Mouse (Mus musculus) lung, postnatal 0 days (tissue): ENCODE measurements at regions not wholly inside any gene's neighbourhood (a gene's known extent, or its start where the extent isn't known, plus 50 kb on each side); places are given as distances from the start of the nearest gene placed in this dataset.

Experiments
- ATAC-seq: fragments of 200-750 bp; cut with Nextera tagmentation; 2 replicates; pipeline ENCODE4 v1.8.0; 2017; ENCODE audit warnings: moderate library complexity
- DNase-seq: peaks from one replicate; pipeline ENCODE4 v3.0.0-alpha.2; 2016; ENCODE audit warnings: low spot score
- H3K27ac ChIP-seq: fragments of 300-500 bp; sonication (generic); 2 replicates; pipeline ENCODE4 v1.5.1; 2014; ENCODE audit warnings: antibody characterized with exemption, mild to moderate bottlenecking, low read length, mixed read lengths
- H3K27me3 ChIP-seq: fragments of 300-500 bp; sonication (generic); replicated peaks from 2 replicates; pipeline ENCODE4 v1.6.1; 2014; ENCODE audit warnings: low read length, mixed read lengths; ENCODE audit not compliant: insufficient read depth
- H3K36me3 ChIP-seq: fragments of 300-500 bp; sonication (generic); 2 replicates; pipeline ENCODE4 v1.6.1; 2014; ENCODE audit warnings: low read length, mixed read lengths; ENCODE audit not compliant: insufficient read depth
- H3K4me1 ChIP-seq: fragments of 300-500 bp; sonication (generic); 2 replicates; pipeline ENCODE4 v1.6.1; 2014; ENCODE audit warnings: antibody characterized with exemption, low read depth, low read length, mixed read lengths; ENCODE audit not compliant: insufficient read depth
- H3K4me2 ChIP-seq: fragments of 300-500 bp; sonication (generic); replicated peaks from 2 replicates; pipeline ENCODE4 v1.6.1; 2014; ENCODE audit warnings: low read depth, mild to moderate bottlenecking, low read length, moderate library complexity, mixed read lengths
- H3K4me3 ChIP-seq: fragments of 300-500 bp; sonication (generic); 2 replicates; pipeline ENCODE4 v1.5.1; 2014; ENCODE audit warnings: low read depth, low read length
- H3K9ac ChIP-seq: fragments of 300-500 bp; sonication (generic); replicated peaks from 2 replicates; pipeline ENCODE4 v1.6.1; 2014; ENCODE audit warnings: low read depth, mild to moderate bottlenecking
- H3K9me3 ChIP-seq: fragments of 300-500 bp; sonication (generic); 2 replicates; pipeline ENCODE4 v1.6.1; 2016; ENCODE audit warnings: low read length, mixed read lengths
- CTCF ChIP-seq: IDR thresholded peaks from 2 replicates; pipeline ENCODE4 v1.5.1; 2016; ENCODE audit warnings: antibody characterized with exemption, mild to moderate bottlenecking
- EP300 ChIP-seq: IDR thresholded peaks from 2 replicates; pipeline ENCODE4 v1.6.1; 2016; ENCODE audit warnings: antibody characterized with exemption, mild to moderate bottlenecking, control low read depth
- WGBS: fragments of 180-500 bp; shearing (Covaris S2); extraction: QIAGEN DNeasy Blood & Tissue Kit; methylation state at CpG from one replicate; pipeline ENCODE4 v1.1.7; 2014; 5-methylcytosine and 5-hydroxymethylcytosine counted together

DNA sequence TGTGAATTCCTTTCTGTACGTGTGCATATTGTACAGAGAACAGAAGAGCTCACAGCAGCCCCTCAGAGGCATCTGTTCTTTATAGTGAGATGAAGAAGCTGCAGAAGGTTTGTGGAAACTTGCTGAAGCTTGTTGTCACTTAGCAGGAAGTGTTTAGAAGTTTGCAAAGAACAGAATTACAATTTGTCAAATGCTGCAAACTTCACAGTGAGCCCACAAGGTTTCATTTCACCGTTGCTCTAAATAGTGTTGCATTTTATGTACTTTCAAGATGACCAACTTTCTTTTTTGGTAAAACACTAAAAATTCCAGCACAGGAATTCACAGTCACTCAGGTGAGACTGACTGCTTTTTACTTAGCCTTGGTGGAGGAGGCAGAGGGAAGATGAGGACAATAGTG, 649.5 kb downstream of the Cetn3 start:
- Histone ChIP-seq H3K9me3 (no peaks in the 10 kb centered on the region), H3K4me1 (no peaks in the 10 kb centered on the region), H3K4me2 (no peak overlapping the region), H3K9ac (no peak overlapping the region), H3K4me3 (no peak overlapping the region), H3K36me3 (no peaks in the 10 kb centered on the region), H3K27me3 (no peaks in the 10 kb centered on the region), H3K27ac (no peak overlapping the region)
- TF ChIP-seq EP300 (no peak), CTCF (no peak)
- DNase-seq (no peak), ATAC-seq (no peak)
- WGBS, result 48% methylated on average over 2 of the region's 2 CpGs

DNA sequence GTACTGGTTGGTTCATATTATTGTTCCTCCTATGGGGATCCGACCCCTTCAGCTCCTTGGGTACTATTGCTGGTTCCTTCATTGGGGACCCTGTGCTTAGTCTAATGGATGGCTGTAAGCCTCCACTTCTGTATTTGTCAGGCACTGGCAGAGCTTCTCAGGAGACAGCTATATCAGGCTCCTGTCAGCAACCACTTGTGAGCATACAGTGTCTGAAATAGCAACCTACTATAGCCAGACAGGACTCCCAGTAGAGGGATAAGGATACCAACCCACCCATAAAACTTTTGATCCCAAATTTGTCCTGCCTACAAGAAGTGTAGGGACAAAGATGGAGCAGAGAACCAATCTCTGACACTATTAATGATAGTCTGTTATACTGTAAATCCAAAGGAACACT, 656.4 kb downstream of the Cetn3 start:
- Histone ChIP-seq H3K27me3 (no peaks in the 10 kb centered on the region), H3K36me3 (no peaks in the 10 kb centered on the region), H3K4me3 (no peak overlapping the region), H3K4me1 (no peaks in the 10 kb centered on the region), H3K9me3 (no peaks in the 10 kb centered on the region), H3K4me2 (no peak overlapping the region), H3K9ac (no peak overlapping the region), H3K27ac (no peak overlapping the region)
- no peak for DNase-seq
- no peak for ATAC-seq
- WGBS, result 71% methylated on average over 1 of the region's 1 CpGs
- TF ChIP-seq EP300 (no peak), CTCF (no peak)

DNA sequence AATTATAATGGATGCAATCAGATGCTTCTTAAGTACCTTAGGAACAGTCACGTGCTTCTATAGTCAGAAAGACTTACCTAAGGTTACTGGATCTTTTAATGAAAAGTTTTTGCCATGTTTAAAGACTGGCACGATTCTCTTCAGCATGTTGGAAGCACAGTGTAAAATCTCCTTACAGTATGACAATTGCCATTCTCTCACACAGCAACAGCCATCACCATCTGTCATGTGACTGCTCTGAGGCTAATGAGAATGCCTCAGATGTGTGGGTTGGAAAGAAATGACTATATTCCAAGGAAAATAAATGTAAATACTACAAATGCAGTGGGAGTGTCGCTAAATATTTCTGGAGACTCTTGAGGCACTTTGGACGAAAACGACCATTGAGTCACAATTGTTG, 670.8 kb downstream of the Cetn3 start:
- WGBS, result 71% methylated on average over 5 of the region's 5 CpGs
- no peaks in the 10 kb centered on the region for H3K27me3 ChIP-seq
- no peak for TF ChIP-seq CTCF
- TF ChIP-seq EP300, result no peak
- H3K4me2 ChIP-seq, result no peak overlapping the region
- H3K9ac ChIP-seq, result no peak overlapping the region
- H3K9me3 ChIP-seq, result no peaks in the 10 kb centered on the region
- no peak overlapping the region for H3K4me3 ChIP-seq
- DNase-seq, result no peak
- H3K36me3 ChIP-seq, result no peaks in the 10 kb centered on the region
- no peak overlapping the region for H3K27ac ChIP-seq
- no peak for ATAC-seq
- H3K4me1 ChIP-seq, result no peaks in the 10 kb centered on the region

DNA sequence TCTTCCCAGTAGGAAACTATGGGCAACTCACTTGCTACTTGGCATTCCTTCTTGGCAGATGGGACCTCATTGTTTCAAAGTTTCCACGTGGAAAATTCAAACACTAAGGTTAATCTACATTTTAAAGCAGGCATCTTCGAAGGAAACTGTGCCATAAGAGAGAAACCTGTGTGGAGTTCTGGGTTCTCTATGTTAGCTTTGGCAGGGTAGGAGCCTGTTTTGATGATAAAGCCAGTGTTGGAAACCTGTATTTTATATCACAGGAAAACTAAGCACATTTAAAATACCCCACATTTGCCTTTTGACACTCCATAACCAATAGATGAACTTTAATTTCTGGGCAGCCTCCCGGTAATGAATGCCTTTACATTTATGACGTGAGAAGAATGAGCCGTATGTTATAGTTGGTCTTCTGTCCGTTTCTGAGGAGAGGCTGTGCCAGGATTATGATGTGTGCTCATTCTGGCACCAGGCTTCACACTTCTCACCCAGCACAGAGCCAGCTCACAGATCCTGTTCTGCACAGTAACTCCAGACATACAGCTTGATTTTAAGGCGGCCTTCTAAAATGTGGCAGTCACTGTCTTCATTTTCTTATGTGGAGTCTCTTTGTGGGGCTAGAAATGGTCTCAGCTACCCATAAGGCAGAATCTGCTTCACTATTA, 700.5 kb downstream of the Cetn3 start:
- no peak overlapping the region for H3K4me3 ChIP-seq
- no peaks in the 10 kb centered on the region for H3K36me3 ChIP-seq
- H3K4me1 ChIP-seq, result no peaks in the 10 kb centered on the region
- 67% methylated on average over 7 of the region's 7 CpGs for WGBS
- no peak overlapping the region for H3K27ac ChIP-seq
- no peaks in the 10 kb centered on the region for H3K9me3 ChIP-seq
- no peak for TF ChIP-seq EP300
- no peak for TF ChIP-seq CTCF
- ATAC-seq (no peak), DNase-seq (no peak)
- H3K4me2 ChIP-seq, result no peak overlapping the region
- H3K9ac ChIP-seq, result no peak overlapping the region
- H3K27me3 ChIP-seq, result no peaks in the 10 kb centered on the region

DNA sequence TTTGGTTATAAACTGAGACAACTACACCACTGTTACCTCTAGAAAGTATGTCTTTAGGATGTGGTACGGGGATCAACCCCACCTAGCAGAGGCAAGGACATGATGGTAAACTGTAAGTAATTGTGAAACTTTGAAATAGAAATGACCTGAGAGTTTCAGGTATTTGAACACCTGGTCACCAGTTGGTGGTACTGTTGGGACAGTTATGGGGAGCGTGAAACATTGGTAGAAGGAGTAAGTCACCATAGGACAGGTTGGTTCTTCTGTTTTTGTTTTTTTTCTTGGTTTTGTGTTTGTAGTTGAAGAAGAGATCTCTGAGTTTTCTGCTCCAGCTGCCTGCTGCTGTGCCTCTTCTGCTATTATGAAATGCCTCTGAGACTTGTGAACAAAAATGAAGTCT, 713.7 kb downstream of the Cetn3 start:
- no peak overlapping the region for H3K4me2 ChIP-seq
- H3K27me3 ChIP-seq, result no peaks in the 10 kb centered on the region
- 82% methylated on average over 2 of the region's 2 CpGs for WGBS
- H3K9ac ChIP-seq, result no peak overlapping the region
- H3K9me3 ChIP-seq, result no peaks in the 10 kb centered on the region
- ATAC-seq, result no peak
- no peaks in the 10 kb centered on the region for H3K4me1 ChIP-seq
- TF ChIP-seq CTCF, result no peak
- TF ChIP-seq EP300, result no peak
- H3K27ac ChIP-seq, result no peak overlapping the region
- no peaks in the 10 kb centered on the region for H3K36me3 ChIP-seq
- H3K4me3 ChIP-seq, result no peak overlapping the region
- no peak for DNase-seq

DNA sequence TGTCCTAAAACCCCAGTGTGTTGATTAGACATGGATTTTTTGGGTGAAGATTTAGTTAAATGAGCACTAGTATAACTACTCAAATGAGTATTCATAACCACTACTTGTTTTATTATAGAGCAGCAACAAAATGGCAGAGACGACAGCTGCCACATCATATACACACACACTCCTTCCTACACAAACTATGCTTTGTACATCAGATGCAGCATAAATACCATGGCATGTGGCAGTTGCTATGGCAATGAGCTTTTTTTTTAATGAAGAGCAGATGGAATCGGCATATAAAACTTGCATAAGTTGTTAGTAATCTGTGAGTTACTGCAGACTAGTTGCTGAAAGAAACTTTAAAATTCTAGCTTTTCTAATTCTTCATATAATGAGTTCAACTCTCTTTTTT, 725.3 kb downstream of the Cetn3 start:
- no peak for TF ChIP-seq EP300
- TF ChIP-seq CTCF, result no peak
- Histone ChIP-seq H3K27me3 (no peaks in the 10 kb centered on the region), H3K9ac (no peak overlapping the region), H3K4me1 (no peaks in the 10 kb centered on the region), H3K27ac (no peak overlapping the region), H3K36me3 (no peaks in the 10 kb centered on the region), H3K4me2 (no peak overlapping the region), H3K9me3 (no peaks in the 10 kb centered on the region), H3K4me3 (no peak overlapping the region)
- 71% methylated on average over 2 of the region's 2 CpGs for WGBS
- ATAC-seq, result no peak
- no peak for DNase-seq

DNA sequence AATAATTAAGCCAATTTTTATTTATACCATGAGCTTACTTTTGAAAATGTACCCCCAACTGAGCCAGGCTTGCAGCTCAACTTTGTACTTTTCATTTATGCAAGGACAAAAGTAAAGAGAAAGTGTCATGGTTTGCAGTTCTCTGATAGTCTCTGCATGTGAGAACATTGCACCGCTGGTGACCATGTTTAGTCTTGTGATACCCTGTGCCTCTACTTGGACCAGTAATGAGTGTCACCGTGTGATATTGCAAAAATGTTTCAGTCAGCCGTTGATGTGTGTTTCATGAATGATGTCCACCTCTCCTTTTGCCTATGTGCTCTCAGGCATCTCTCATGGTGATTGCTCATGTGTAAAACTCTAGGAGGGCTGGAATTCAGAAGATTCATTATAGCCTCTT, 726.6 kb downstream of the Cetn3 start:
- Histone ChIP-seq H3K27me3 (no peaks in the 10 kb centered on the region), H3K9ac (no peak overlapping the region), H3K9me3 (no peaks in the 10 kb centered on the region), H3K4me1 (no peaks in the 10 kb centered on the region), H3K4me2 (no peak overlapping the region), H3K4me3 (no peak overlapping the region), H3K27ac (no peak overlapping the region), H3K36me3 (no peaks in the 10 kb centered on the region)
- TF ChIP-seq EP300, result no peak
- TF ChIP-seq CTCF, result no peak
- no peak for ATAC-seq
- DNase-seq, result no peak
- 81% methylated on average over 3 of the region's 3 CpGs for WGBS
